Mouse (Mus musculus) kidney, embryonic 14.5 days (tissue): ENCODE results near the gene Cda. TPM values are rescaled to one million over a fixed set of nuclear protein-coding genes. Genes with fewer than 3 reads are reported as not detected.
A peak's percentile ranks its signal among the peaks of the same experiment; 100 is the strongest.

Experiments
- ATAC-seq: fragments of 200-750 bp; cut with Nextera tagmentation; 2 replicates; pipeline ENCODE4 v1.8.0; 2017; ENCODE audit warnings: moderate number of reproducible peaks, mild to moderate bottlenecking, moderate TSS enrichment, moderate library complexity; ENCODE audit not compliant: low FRiP score, low TSS enrichment
- H3K27ac ChIP-seq: fragments of 300-500 bp; sonication (generic); 2 replicates; pipeline ENCODE4 v1.5.1; 2014; ENCODE audit warnings: low read depth, mild to moderate bottlenecking, low read length, moderate library complexity, mixed read lengths
- H3K27me3 ChIP-seq: fragments of 300-500 bp; sonication (generic); 2 replicates; pipeline ENCODE4 v1.6.1; 2014; ENCODE audit warnings: mild to moderate bottlenecking, low read length; ENCODE audit not compliant: control insufficient read depth, insufficient read depth
- H3K36me3 ChIP-seq: fragments of 300-500 bp; sonication (generic); 2 replicates; pipeline ENCODE4 v1.6.1; 2014; ENCODE audit warnings: low read length, mixed read lengths; ENCODE audit not compliant: control insufficient read depth, insufficient read depth
- H3K4me1 ChIP-seq: fragments of 300-500 bp; sonication (generic); 2 replicates; pipeline ENCODE4 v1.6.1; 2014; ENCODE audit warnings: low read length, mixed read lengths; ENCODE audit not compliant: control insufficient read depth, insufficient read depth
- H3K4me2 ChIP-seq: fragments of 300-500 bp; sonication (generic); replicated peaks from 2 replicates; pipeline ENCODE4 v1.6.1; 2014; ENCODE audit warnings: low read depth, mild to moderate bottlenecking, low read length
- H3K4me3 ChIP-seq: fragments of 300-500 bp; sonication (generic); 2 replicates; pipeline ENCODE4 v1.5.1; 2014; ENCODE audit warnings: mild to moderate bottlenecking, low read length
- H3K9ac ChIP-seq: fragments of 300-500 bp; sonication (generic); 2 replicates; pipeline ENCODE4 v1.6.1; 2014; ENCODE audit warnings: low read depth, mild to moderate bottlenecking, low read length, moderate library complexity
- H3K9me3 ChIP-seq: fragments of 300-500 bp; sonication (generic); 2 replicates; pipeline ENCODE4 v1.6.1; 2016; ENCODE audit warnings: low read length; ENCODE audit not compliant: control insufficient read depth
- WGBS: fragments of 180-500 bp; shearing (Covaris S2); extraction: QIAGEN DNeasy Blood & Tissue Kit; methylation state at CpG from one replicate; pipeline ENCODE4 v1.1.7; 2014; 5-methylcytosine and 5-hydroxymethylcytosine counted together
- polyA plus RNA-seq: library from polyadenylated mRNA; unstranded; fragments of >200 nt; fragmentation: Nextera tagmentation; extraction: Ambion mirVana; gene quantifications from 2 replicates; pipeline ENCODE4 v1.2.1, GENCODE M21; 2014

Gene Cda
- polyA plus RNA-seq, 1 experiment from 2014 or later, result 21.7 TPM

DNA sequence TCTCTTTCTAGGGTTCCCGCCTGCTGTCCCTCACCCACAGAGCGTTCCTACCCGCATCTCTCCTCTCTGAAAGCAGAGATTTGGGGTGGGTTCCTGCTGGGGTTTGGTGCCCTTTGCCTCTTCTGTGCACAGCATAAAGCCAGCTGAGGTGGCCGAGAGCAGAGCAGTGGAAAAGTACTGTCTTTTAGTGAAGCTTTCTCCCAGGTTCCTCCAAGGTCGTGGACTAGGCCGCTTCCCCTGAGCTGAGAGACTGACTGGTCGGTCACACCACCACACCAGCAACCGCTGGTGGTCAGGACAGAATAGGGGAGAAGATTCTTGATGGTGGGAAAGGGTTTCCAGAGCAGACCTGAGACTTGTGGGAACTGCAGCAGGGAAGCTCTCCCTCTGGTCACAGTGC, 28.9 kb upstream of the Cda start:
- Histone ChIP-seq H3K4me2 (peak overlapping the region; percentile 58), H3K4me1 (peaks cover 17% of the 10 kb centered on the region), H3K9me3 (no peaks in the 10 kb centered on the region), H3K9ac (no peak overlapping the region), H3K36me3 (no peaks in the 10 kb centered on the region), H3K27me3 (peaks cover 62% of the 10 kb centered on the region), H3K27ac (no peak overlapping the region), H3K4me3 (peak overlapping the region; percentile 42)
- ATAC-seq, result no peak
- WGBS, result 9% methylated on average over 8 of the region's 8 CpGs

DNA sequence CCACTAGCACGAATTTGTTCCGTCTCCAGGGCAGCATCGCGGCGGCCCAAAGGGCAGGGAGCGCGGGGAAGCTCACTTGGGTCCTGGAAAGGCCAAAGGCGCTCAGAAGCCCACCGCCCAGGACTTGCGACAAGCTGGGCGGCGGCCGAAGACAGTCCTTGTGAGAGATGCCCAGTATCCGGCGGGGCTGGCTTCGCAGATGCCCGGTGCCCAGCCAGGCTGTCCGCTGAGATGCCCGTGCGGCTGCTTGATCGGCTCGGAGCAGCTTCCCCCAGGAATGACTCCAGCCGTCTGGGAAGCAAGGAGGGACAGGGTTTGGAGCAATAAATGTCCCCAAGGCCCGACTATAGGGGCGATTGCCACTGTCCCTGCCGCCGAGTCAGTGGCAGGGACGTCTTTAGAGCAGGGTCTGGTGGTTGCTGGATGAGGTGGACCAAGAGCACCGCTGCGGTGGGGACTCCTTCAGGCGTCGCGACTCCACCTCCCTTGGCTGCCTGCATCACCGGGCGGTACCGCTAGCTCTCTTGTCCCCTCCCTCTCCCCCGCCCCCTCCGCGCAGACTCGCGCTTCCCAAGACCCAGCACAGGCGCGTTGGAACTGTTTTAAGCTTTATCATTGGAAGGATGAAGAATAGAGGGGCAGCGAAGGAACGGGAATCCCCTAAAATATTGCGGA, 28.3 kb upstream of the Cda start, which contains the start of gene Fam43b:
Gene Fam43b, minus strand, starts transcription at position 558 of the 675 bp plus-strand sequence.
- Histone ChIP-seq H3K9ac (no peak within 1 kb of the TSS), H3K27me3 (peaks cover 59% of the 10 kb centered on the region), H3K36me3 (no peaks in the 10 kb centered on the region), H3K4me2 (peak within 1 kb of the TSS; percentile 58), H3K9me3 (no peaks in the 10 kb centered on the region), H3K27ac (no peak within 1 kb of the TSS), H3K4me3 (peak within 1 kb of the TSS; percentile 42), H3K4me1 (peaks cover 17% of the 10 kb centered on the region)
- ATAC-seq, result no peak
- under 1% methylated on average over 46 of the region's 46 CpGs for WGBS

DNA sequence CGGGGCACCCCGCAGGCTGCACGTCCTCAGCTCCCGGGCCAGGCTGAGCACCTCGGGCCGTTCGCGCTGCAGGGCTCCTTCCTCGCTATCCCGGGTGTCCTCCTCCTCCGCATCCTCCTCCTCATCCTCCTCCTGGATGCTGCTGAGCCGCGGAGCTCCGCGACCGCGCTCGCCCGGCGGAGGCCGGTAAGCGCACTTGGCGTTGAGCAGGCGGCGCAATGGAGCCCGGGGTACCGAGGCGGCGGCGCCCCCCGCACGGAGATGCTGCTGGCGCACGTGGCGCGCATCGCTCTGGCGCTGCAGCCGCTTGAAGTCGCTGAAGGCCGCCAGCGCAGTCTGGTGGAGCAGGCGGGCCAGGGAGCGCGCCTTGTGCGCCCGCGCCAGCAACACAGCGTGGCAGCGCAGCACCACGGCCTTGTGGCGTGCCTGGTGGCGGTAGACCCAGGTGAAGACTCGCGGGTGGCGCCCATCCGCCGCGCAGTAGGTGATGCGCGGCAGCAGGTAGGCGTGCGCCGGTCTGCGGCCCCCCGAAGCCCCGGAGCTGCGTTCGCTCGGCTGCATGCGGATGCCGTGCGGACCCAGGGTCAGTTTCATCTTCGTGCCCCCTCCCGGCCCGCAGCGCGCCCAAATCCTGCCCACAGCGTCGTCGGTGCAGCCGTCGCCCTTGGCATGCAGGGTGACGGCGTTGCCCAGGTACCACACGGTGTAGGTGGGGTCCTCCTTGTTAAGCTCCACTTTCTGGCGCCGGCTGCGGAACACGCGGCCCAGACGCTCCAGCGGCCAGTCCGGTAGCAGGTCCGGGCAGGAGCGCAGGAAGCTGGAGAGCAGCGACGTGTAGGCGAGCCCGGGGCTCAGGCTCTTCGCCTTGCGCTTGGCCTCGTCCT, 27.5 kb upstream of the Cda start:
- Histone ChIP-seq H3K9me3 (no peaks in the 10 kb centered on the region), H3K4me2 (peak overlapping the region; percentile 58), H3K4me3 (peak overlapping the region; percentile 42), H3K27me3 (peaks cover 59% of the 10 kb centered on the region), H3K27ac (no peak overlapping the region), H3K9ac (0 out of 2 replicates have a peak overlapping the region, but pooled peaks have one; percentile 13), H3K36me3 (no peaks in the 10 kb centered on the region), H3K4me1 (peaks cover 17% of the 10 kb centered on the region)
- 1% methylated on average over 95 of the region's 103 CpGs for WGBS
- ATAC-seq, result peak; percentile 61; the same call in 1 of the 2 replicates

DNA sequence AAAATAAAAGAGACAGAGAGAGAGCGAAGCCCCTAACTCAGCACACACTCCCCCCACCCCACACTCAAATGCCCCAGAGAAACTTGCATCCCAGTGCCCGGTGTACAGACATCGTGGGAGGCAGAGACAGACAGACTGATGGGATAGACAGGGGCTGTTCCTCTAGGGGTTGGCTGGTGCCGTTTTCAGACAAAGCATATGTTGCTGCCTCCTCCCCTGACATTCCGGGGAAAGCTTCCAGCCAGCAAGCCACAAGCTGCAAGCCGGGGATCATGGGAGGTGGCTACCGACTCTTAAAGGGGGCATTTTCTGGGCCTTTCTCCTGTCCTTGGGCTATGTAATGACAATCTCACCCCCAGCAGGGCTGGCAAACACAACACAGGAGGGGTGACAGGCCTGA, 25.9 kb upstream of the Cda start:
- Histone ChIP-seq H3K4me1 (peaks cover 17% of the 10 kb centered on the region), H3K4me2 (no peak overlapping the region), H3K27ac (no peak overlapping the region), H3K36me3 (no peaks in the 10 kb centered on the region), H3K4me3 (no peak overlapping the region), H3K27me3 (peaks cover 54% of the 10 kb centered on the region), H3K9ac (no peak overlapping the region), H3K9me3 (no peaks in the 10 kb centered on the region)
- WGBS, result 63% methylated on average over 7 of the region's 7 CpGs
- no peak for ATAC-seq

DNA sequence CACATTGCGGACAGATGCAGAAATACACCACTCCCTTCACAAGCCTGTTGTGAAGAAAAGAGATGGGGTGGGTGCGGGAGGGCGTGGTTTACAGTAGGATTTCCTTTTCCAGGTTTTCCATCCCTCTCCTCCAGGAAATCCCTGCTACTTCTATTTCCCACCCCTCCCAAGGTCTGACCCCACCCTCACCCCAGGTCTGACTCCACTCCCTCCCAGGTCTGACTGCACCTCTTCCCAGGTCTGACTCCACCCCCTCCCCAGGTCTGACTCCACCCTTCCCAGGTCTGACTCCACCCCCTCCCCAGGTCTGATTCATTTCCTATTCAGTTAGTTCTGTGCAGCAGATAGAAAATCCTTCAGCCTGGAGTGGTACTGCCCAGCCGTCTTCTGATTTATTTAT, 16.0 kb upstream of the Cda start:
- Histone ChIP-seq H3K27ac (no peak overlapping the region), H3K9ac (no peak overlapping the region), H3K27me3 (0 out of 2 replicates have a peak, but pooled peaks cover 8% of the 10 kb centered on the region), H3K36me3 (no peaks in the 10 kb centered on the region), H3K4me1 (0 out of 2 replicates have a peak, but pooled peaks cover 3% of the 10 kb centered on the region), H3K9me3 (no peaks in the 10 kb centered on the region), H3K4me2 (no peak overlapping the region), H3K4me3 (no peak overlapping the region)
- no peak for ATAC-seq
- 56% methylated on average over 2 of the region's 4 CpGs for WGBS

DNA sequence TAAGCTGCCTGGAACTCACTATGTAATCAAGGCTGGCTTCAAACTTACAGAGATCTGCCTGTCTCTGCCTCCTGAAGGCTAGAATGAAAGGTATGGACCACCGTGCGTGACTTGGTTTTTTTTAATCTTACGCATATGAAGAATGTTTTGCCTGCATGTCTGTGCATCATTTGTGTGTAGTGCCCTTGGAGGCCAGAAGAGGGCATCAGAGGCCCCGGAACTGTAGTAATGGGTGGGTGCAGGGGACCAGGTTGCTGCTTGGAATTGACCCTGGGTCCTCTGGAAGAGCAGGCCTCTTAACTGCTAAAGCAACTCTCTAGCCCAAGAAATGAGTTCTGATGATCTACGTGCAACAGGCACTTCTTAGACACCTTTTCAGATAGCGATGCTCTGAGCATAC, 14.7 kb upstream of the Cda start:
- 0 out of 2 replicates have a peak, but pooled peaks cover 3% of the 10 kb centered on the region for H3K4me1 ChIP-seq
- H3K27ac ChIP-seq, result no peak overlapping the region
- H3K27me3 ChIP-seq, result 0 out of 2 replicates have a peak, but pooled peaks cover 8% of the 10 kb centered on the region
- no peak overlapping the region for H3K4me3 ChIP-seq
- no peak overlapping the region for H3K9ac ChIP-seq
- ATAC-seq, result no peak
- no peaks in the 10 kb centered on the region for H3K9me3 ChIP-seq
- WGBS, result 74% methylated on average over 6 of the region's 6 CpGs
- no peak overlapping the region for H3K4me2 ChIP-seq
- H3K36me3 ChIP-seq, result no peaks in the 10 kb centered on the region

DNA sequence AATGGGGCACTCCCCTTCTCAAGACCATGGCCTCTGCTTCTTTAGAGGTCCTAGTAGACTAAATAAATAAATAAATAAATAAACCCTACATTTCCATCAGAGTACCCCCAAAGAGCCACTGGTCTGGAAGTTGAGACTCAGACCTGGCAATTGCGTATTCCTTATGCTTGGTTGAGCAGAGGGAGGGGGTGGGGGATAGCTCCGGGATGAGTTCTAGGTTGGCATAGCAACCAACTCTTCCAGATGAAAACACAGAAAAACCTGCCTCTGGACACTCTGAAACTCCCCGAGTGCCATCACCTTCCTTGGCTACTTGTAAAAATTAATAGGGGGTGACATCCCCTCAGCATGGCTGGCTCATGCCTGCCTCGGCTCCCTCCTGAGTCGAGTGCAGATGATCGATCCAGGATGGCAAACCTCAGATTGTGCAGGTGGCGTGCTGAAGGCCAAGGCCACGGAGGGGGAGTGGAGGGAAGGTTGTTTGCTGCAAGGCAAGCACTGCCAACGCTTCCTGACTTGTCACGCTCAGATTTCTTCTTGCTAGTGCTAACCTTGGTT, 12.4 kb upstream of the Cda start:
- WGBS, result 31% methylated on average over 10 of the region's 10 CpGs
- no peak overlapping the region for H3K9ac ChIP-seq

DNA sequence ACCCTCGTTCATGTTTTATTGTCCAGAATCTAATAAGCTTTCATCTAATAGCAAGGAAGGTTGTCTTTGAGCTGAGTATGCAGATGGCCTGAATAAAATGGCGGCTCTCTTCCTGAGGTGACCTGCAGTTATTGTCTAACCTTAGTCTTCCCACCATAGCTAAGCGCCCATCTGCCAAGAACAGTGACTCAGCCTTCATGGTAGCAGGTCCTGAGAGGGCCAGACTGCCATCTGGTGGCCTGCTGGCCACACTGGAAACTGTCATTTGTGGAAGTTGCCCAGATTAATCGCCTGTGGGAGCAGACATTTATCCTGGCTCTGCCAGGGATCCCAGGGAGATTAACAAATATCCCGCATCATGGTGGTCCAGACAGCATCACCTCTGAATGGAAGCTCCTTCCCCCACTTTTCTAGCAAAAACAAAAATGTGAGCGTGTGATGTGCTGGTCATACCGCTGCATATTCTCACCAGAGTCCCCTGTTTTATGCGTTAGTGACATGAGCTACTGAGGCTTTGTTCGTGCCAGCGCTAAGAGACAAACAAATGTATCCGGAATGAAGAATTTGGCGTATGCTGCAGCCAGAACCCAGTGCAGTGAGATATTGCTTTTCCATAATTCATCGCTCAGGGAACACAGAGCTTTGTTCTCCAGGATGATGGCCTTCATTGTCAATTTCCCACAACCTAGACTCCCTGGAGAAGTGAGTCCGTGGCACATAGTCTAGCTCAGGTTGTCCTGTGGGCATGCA, 11.5 kb upstream of the Cda start:
- no peak overlapping the region for H3K4me3 ChIP-seq
- no peaks in the 10 kb centered on the region for H3K9me3 ChIP-seq
- 0 out of 2 replicates have a peak, but pooled peaks cover 3% of the 10 kb centered on the region for H3K4me1 ChIP-seq
- no peaks in the 10 kb centered on the region for H3K36me3 ChIP-seq
- no peak overlapping the region for H3K9ac ChIP-seq
- H3K27me3 ChIP-seq, result 0 out of 2 replicates have a peak, but pooled peaks cover 8% of the 10 kb centered on the region
- no peak overlapping the region for H3K27ac ChIP-seq
- ATAC-seq, result no peak
- H3K4me2 ChIP-seq, result no peak overlapping the region
- WGBS, result 59% methylated on average over 14 of the region's 14 CpGs

More for the DNA sequence above, 12.4 kb upstream of the Cda start:
- no peak overlapping the region for H3K4me3 ChIP-seq
- 0 out of 2 replicates have a peak, but pooled peaks cover 3% of the 10 kb centered on the region for H3K4me1 ChIP-seq
- no peak overlapping the region for H3K27ac ChIP-seq
- no peak overlapping the region for H3K4me2 ChIP-seq
- H3K36me3 ChIP-seq, result no peaks in the 10 kb centered on the region
- peak; percentile 43; the same call in 1 of the 2 replicates for ATAC-seq
- H3K27me3 ChIP-seq, result 0 out of 2 replicates have a peak, but pooled peaks cover 8% of the 10 kb centered on the region
- H3K9me3 ChIP-seq, result no peaks in the 10 kb centered on the region
